8 mouse cellular contexts compared by ENCODE assay signal in genomic region chr17:30197280-30198030, GRCm38 (mm10).
DNase-seq lines count a peak whose midpoint lies in the region; ATAC-seq and TF ChIP-seq lines count a peak whose summit lies in the region.

No protein-coding gene starts in this region.

- TF ChIP-seq CTCF in lung, postnatal 0 days (IDR thresholded peaks at IDR 0.05): no peak

- no peak for DNase-seq in lung, postnatal 0 days (ENCODE audit: low spot score)
- peak; percentile 65 for DNase-seq in thymus, postnatal 0 days (ENCODE audit: low spot score)
- DNase-seq in cerebellum, adult 11 months: no peak

- no peak overlapping the region for H3K4me3 ChIP-seq in forebrain, embryonic 15.5 days
- H3K4me3 ChIP-seq in forebrain, embryonic 16.5 days (replicated peaks; ENCODE audit: low read length): no peak overlapping the region
- H3K4me3 ChIP-seq in lung, embryonic 15.5 days: no peak overlapping the region
- H3K4me3 ChIP-seq in lung, postnatal 0 days (ENCODE audit: low read depth, low read length): no peak overlapping the region
- no peak overlapping the region for H3K4me3 ChIP-seq in embryonic facial prominence, embryonic 15.5 days (replicated peaks)
- H3K4me3 ChIP-seq in megakaryocyte, embryonic 14.5 days (replicated peaks): peak overlapping the region; percentile 72

- no peaks in the 10 kb centered on the region for H3K9me3 ChIP-seq in forebrain, embryonic 15.5 days
- no peaks in the 10 kb centered on the region for H3K9me3 ChIP-seq in forebrain, embryonic 16.5 days (ENCODE audit: control insufficient read depth, low read length)
- H3K9me3 ChIP-seq in lung, embryonic 15.5 days: no peaks in the 10 kb centered on the region
- H3K9me3 ChIP-seq in lung, postnatal 0 days (ENCODE audit: low read length): no peaks in the 10 kb centered on the region
- H3K9me3 ChIP-seq in embryonic facial prominence, embryonic 15.5 days (replicated peaks): no peaks in the 10 kb centered on the region
- no peaks in the 10 kb centered on the region for H3K9me3 ChIP-seq in megakaryocyte, embryonic 14.5 days

- ATAC-seq in forebrain, embryonic 15.5 days (replicated peaks): no peak
- no peak for ATAC-seq in forebrain, embryonic 16.5 days
- ATAC-seq in lung, embryonic 15.5 days (ENCODE audit: borderline replicate concordance, extremely low read depth, low FRiP score, low TSS enrichment): no peak
- ATAC-seq in lung, postnatal 0 days: no peak
- no peak for ATAC-seq in embryonic facial prominence, embryonic 15.5 days (ENCODE audit: insufficient number of reproducible peaks, low FRiP score, low TSS enrichment, low read depth)

- peaks cover 80% of the 10 kb centered on the region for H3K4me1 ChIP-seq in forebrain, embryonic 15.5 days
- peaks cover 68% of the 10 kb centered on the region for H3K4me1 ChIP-seq in forebrain, embryonic 16.5 days (replicated peaks; ENCODE audit: control insufficient read depth, insufficient read depth, low read length)
- H3K4me1 ChIP-seq in lung, embryonic 15.5 days: peaks cover 70% of the 10 kb centered on the region
- peaks cover 29% of the 10 kb centered on the region; the same call in 1 of the 2 replicates for H3K4me1 ChIP-seq in lung, postnatal 0 days (ENCODE audit: insufficient read depth, low read depth, low read length)
- H3K4me1 ChIP-seq in embryonic facial prominence, embryonic 15.5 days: peaks cover 76% of the 10 kb centered on the region
- peaks cover 86% of the 10 kb centered on the region for H3K4me1 ChIP-seq in megakaryocyte, embryonic 14.5 days

- H3K4me2 ChIP-seq in forebrain, embryonic 15.5 days (replicated peaks): no peak overlapping the region
- no peak overlapping the region for H3K4me2 ChIP-seq in forebrain, embryonic 16.5 days (ENCODE audit: low read length)
- H3K4me2 ChIP-seq in lung, embryonic 15.5 days: no peak overlapping the region
- no peak overlapping the region for H3K4me2 ChIP-seq in lung, postnatal 0 days (replicated peaks; ENCODE audit: low read depth, low read length)
- H3K4me2 ChIP-seq in embryonic facial prominence, embryonic 15.5 days (replicated peaks): no peak overlapping the region

- no peaks in the 10 kb centered on the region for H3K27me3 ChIP-seq in forebrain, embryonic 15.5 days
- H3K27me3 ChIP-seq in forebrain, embryonic 16.5 days (replicated peaks; ENCODE audit: control insufficient read depth, insufficient read depth, low read length): no peaks in the 10 kb centered on the region
- H3K27me3 ChIP-seq in lung, embryonic 15.5 days: no peaks in the 10 kb centered on the region
- no peaks in the 10 kb centered on the region for H3K27me3 ChIP-seq in lung, postnatal 0 days (replicated peaks; ENCODE audit: insufficient read depth, low read length)
- H3K27me3 ChIP-seq in embryonic facial prominence, embryonic 15.5 days: no peaks in the 10 kb centered on the region
- no peaks in the 10 kb centered on the region for H3K27me3 ChIP-seq in megakaryocyte, embryonic 14.5 days (replicated peaks)

- no peaks in the 10 kb centered on the region for H3K36me3 ChIP-seq in forebrain, embryonic 15.5 days
- H3K36me3 ChIP-seq in forebrain, embryonic 16.5 days (ENCODE audit: control insufficient read depth, insufficient read depth): no peaks in the 10 kb centered on the region
- H3K36me3 ChIP-seq in lung, embryonic 15.5 days: no peaks in the 10 kb centered on the region
- H3K36me3 ChIP-seq in lung, postnatal 0 days (ENCODE audit: insufficient read depth, low read length): 0 out of 2 replicates have a peak, but pooled peaks cover 4% of the 10 kb centered on the region
- no peaks in the 10 kb centered on the region for H3K36me3 ChIP-seq in embryonic facial prominence, embryonic 15.5 days
- peaks cover 94% of the 10 kb centered on the region for H3K36me3 ChIP-seq in megakaryocyte, embryonic 14.5 days (replicated peaks; ENCODE audit: low read length)

- H3K9ac ChIP-seq in forebrain, embryonic 15.5 days (replicated peaks): no peak overlapping the region
- no peak overlapping the region for H3K9ac ChIP-seq in forebrain, embryonic 16.5 days (replicated peaks; ENCODE audit: low read depth, low read length)
- no peak overlapping the region for H3K9ac ChIP-seq in lung, embryonic 15.5 days
- H3K9ac ChIP-seq in lung, postnatal 0 days (replicated peaks; ENCODE audit: low read depth): no peak overlapping the region
- no peak overlapping the region for H3K9ac ChIP-seq in embryonic facial prominence, embryonic 15.5 days

- no peak for TF ChIP-seq EP300 in lung, postnatal 0 days (IDR thresholded peaks at IDR 0.05)

- peak overlapping the region; percentile 8; the same call in 1 of the 2 replicates for H3K27ac ChIP-seq in forebrain, embryonic 15.5 days (replicated peaks)
- no peak overlapping the region for H3K27ac ChIP-seq in forebrain, embryonic 16.5 days (ENCODE audit: low read length)
- 0 out of 2 replicates have a peak overlapping the region, but pooled peaks have one; percentile 18 for H3K27ac ChIP-seq in lung, embryonic 15.5 days
- no peak overlapping the region; the same call in 1 of the 2 replicates for H3K27ac ChIP-seq in lung, postnatal 0 days (ENCODE audit: low read length)
- peak overlapping the region; percentile 61; the same call in 1 of the 2 replicates for H3K27ac ChIP-seq in embryonic facial prominence, embryonic 15.5 days (replicated peaks)

- 71% methylated on average over 12 of the region's 12 CpGs for WGBS in forebrain, embryonic 15.5 days
- 65% methylated on average over 12 of the region's 12 CpGs for WGBS in forebrain, embryonic 16.5 days
- 52% methylated on average over 12 of the region's 12 CpGs for WGBS in lung, embryonic 15.5 days
- WGBS in lung, postnatal 0 days: 51% methylated on average over 12 of the region's 12 CpGs
- WGBS in embryonic facial prominence, embryonic 15.5 days: 40% methylated on average over 12 of the region's 12 CpGs

Comparison
In these comparisons a context has a peak if more than half of its experiments do, and no peak if none do; other contexts are left out.
1. H3K27ac ChIP-seq: peak in forebrain, embryonic 15.5 days (single experiment), lung, embryonic 15.5 days (single experiment) and embryonic facial prominence, embryonic 15.5 days (single experiment); none in forebrain, embryonic 16.5 days (single experiment) and lung, postnatal 0 days (single experiment).